Mouse (Mus musculus) neural tube, postnatal 0 days (tissue): Measurements from ENCODE around the gene Tsacc. TPM values are rescaled to one million over a fixed set of nuclear protein-coding genes. Genes with fewer than 3 reads are reported as not detected.

Experiments used
- polyA plus RNA-seq: library from polyadenylated mRNA; unstranded; fragments of >200 nt; fragmentation: Nextera tagmentation; extraction: Ambion mirVana; gene quantifications from 2 replicates; pipeline ENCODE4 v1.2.1, GENCODE M21; 2015

Tsacc gene
- 10.7 and 12.6 TPM in 2 replicates for polyA plus RNA-seq

DNA sequence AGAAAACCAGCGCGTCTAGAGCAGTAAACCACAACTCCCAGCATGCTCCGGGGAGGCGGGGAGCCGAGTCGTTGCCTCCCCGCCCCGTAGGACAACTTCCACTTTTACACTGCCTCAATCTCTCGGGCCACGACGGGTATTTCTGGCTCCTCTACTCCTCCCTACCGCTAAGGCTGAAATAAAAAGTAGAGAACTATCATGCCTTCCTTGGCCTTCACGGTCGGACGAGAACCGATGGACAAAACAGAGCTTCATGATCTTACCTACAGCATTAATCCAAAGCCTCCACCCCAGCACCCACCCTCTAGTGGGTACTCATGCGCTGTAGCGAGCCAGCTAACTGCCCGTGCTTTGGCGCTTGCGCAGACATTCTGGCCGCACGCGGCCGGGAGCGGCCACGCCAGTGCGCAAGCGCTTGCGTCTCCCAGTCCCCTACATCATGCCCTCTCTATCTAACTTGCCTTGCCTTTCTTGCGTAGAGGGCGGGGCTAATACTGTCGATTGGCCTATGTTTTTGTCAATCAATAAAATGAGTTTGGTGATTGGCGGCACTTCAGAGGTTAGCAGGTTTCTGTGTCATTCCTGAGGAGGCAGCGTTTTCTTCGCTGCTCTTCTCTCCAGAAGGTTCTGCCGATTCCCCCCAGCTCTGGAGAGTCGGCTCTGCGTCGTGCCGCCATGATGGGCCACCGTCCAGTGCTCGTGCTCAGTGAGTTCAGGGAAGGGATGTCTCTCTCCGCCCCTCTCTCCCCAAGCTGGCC, at the start of gene Tsacc, which contains the start of gene Cct3:
Tsacc (minus strand) TSS at position 439 of the 758 bp plus-strand sequence.
Cct3 (plus strand) TSS at position 556 of the 758 bp plus-strand sequence.

GRCm38 (mm10) chr3:88336058-88337013, 39.5 kb upstream of the Tsacc start, which contains the start of the genes Tmem79 and Smg5:
Gene Tmem79 (minus strand): TSS chr3:88336148.
Gene Smg5 (plus strand): TSS chr3:88336260.

DNA sequence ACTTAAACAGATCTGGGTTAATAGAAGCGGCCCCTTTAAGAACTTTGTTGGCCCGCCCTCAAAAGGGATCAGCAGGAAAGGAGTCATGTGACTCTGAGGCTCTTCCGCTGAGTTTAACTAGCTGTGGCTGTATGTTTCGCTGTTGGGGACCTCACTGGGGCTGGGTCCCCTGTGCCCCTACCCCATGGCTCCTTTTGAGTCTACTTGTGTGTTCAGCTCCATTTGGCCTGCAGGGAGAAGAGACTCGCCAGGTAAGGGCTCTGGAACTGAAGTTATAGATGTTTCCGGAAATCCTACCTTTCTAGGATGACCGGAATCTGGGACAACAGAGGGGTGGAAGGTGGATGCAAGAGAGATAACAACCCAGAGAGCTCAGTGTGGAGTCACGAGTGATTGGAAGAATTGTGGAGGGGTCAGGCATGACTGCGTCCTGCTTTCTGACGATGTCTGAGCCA, 28.2 kb upstream of the Tsacc start, which contains the start of gene Glmp:
Glmp (plus strand) TSS at position 73 of the 455 bp plus-strand sequence.

DNA sequence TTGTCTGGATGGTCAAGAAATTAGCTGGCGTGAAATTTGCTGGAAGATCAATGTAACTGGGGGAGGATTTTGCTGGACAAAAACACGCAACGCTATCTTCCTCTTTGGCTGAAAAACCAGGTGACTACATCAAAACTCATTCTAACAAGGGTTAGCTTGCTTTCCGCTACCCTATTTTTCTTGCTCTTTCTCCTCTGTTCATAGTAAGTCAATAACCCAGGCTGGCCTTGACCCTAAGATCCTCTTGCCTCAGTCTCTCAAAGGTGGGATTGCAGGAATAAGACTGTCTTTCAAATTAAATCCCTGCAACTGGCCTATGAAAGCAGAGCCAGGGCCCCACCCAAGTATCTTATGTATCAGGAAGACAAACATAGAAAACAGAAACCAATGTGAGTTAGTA, 9.7 kb downstream of the Tsacc start, which contains the start of gene Gm38392:
Gm38392 (minus strand) TSS at position 101 of the 400 bp plus-strand sequence.

GRCm38 (mm10) chr3:88254268-88254926, 42.4 kb downstream of the Tsacc start, which contains the start of gene Rhbg:
Gene Rhbg (minus strand): TSS chr3:88254709.

Other genes starting within 250 kb of the Tsacc start
- 166 TPM in 2 replicates for gene Naxe, start 238.5 kb downstream of the Tsacc start, polyA plus RNA-seq
- gene Ttc24, start 218.7 kb downstream of the Tsacc start, polyA plus RNA-seq = not detected in 2 replicates
- gene Iqgap3, start 215.0 kb downstream of the Tsacc start, polyA plus RNA-seq = 1.1 and 1.7 TPM in 2 replicates
- 14.9 and 18.3 TPM in 2 replicates for gene Mef2d, start 154.6 kb downstream of the Tsacc start, polyA plus RNA-seq
- gene Rhbg, start 42.3 kb downstream of the Tsacc start, polyA plus RNA-seq = 0.53 and 0.73 TPM in 2 replicates
- gene Gm38392, start 9.8 kb downstream of the Tsacc start, polyA plus RNA-seq = 0.39 and 0.50 TPM in 2 replicates
- 350 and 357 TPM in 2 replicates for gene Cct3, start 117 bp upstream of the Tsacc start, polyA plus RNA-seq
- gene Glmp, start 28.0 kb upstream of the Tsacc start, polyA plus RNA-seq = 132 and 139 TPM in 2 replicates
- gene Tmem79, start 39.1 kb upstream of the Tsacc start, polyA plus RNA-seq = 1.5 TPM in 2 replicates
- gene Smg5, start 39.3 kb upstream of the Tsacc start, polyA plus RNA-seq = 37.5 and 39.9 TPM in 2 replicates
- 8.0 and 11.4 TPM in 2 replicates for gene Paqr6, start 67.6 kb upstream of the Tsacc start, polyA plus RNA-seq
- not detected in 2 replicates for gene Bglap3, start 75.7 kb upstream of the Tsacc start, polyA plus RNA-seq
- gene Bglap2, start 81.7 kb upstream of the Tsacc start, polyA plus RNA-seq = 1.4 and 1.5 TPM in 2 replicates
- 2.0 and 2.5 TPM in 2 replicates for gene Bglap, start 87.5 kb upstream of the Tsacc start, polyA plus RNA-seq
- 29.2 and 33.8 TPM in 2 replicates for gene Pmf1, start 113.3 kb upstream of the Tsacc start, polyA plus RNA-seq
- 31.5 and 36.8 TPM in 2 replicates for gene Slc25a44, start 128.1 kb upstream of the Tsacc start, polyA plus RNA-seq
- gene Sema4a, start 164.2 kb upstream of the Tsacc start, polyA plus RNA-seq = 27.0 and 28.0 TPM in 2 replicates
- gene Lmna, start 213.0 kb upstream of the Tsacc start, polyA plus RNA-seq = 79.1 and 80.0 TPM in 2 replicates
- gene Mex3a, start 235.4 kb upstream of the Tsacc start, polyA plus RNA-seq = 7.9 and 10.1 TPM in 2 replicates